Mouse (Mus musculus) MEL (cell line): ENCODE measurements at regions not wholly inside any gene's neighbourhood (a gene's known extent, or its start where the extent isn't known, plus 50 kb on each side); places are given as distances from the start of the nearest gene placed in this dataset.

Experiments used
- DNase-seq: peaks from one replicate; pipeline ENCODE4 v3.0.0; 2011; ENCODE audit warnings: low read depth, low spot score
- H3K27ac ChIP-seq: 2 replicates; pipeline ENCODE4 v1.5.1; 2012; ENCODE audit warnings: low read depth, mild to moderate bottlenecking, control low read depth, low read length, moderate library complexity; ENCODE audit not compliant: control insufficient read depth
- H3K27me3 ChIP-seq, 2 experiments: fragments of 150-350 bp in 1 of 2; sonication (generic) in 1 of 2; 2 replicates each; pipeline ENCODE4 v1.6.1; 2012; ENCODE audit warnings: low read length in 2 of 2, mild to moderate bottlenecking in 2 of 2, improper control_type of control experiment in 1 of 2, moderate library complexity in 1 of 2; ENCODE audit not compliant: insufficient read depth in 2 of 2, control insufficient read depth in 1 of 2
- H3K36me3 ChIP-seq, 2 experiments: 2 replicates each; pipeline ENCODE4 v1.6.1; 2012 to 2014; ENCODE audit warnings: low read length in 2 of 2, improper control_type of control experiment in 1 of 2, inconsistent platforms in 1 of 2, mild to moderate bottlenecking in 1 of 2; ENCODE audit not compliant: insufficient read depth in 2 of 2, control insufficient read depth in 1 of 2
- H3K4me1 ChIP-seq, 2 experiments: fragments of 150-350 bp in 1 of 2; sonication (generic) in 1 of 2; 2 replicates each; pipeline ENCODE4 v1.6.1; 2012; ENCODE audit warnings: low read length in 2 of 2, improper control_type of control experiment in 1 of 2, mild to moderate bottlenecking in 1 of 2; ENCODE audit not compliant: insufficient read depth in 2 of 2, control insufficient read depth in 1 of 2
- H3K4me3 ChIP-seq, 2 experiments: fragments of 150-350 bp in 1 of 2; sonication (generic) in 1 of 2; 2 replicates each; pipeline ENCODE4 v1.5.1; 2012; ENCODE audit warnings: low read depth in 2 of 2, low read length in 2 of 2, mild to moderate bottlenecking in 2 of 2, moderate library complexity in 2 of 2, control low read depth in 1 of 2, improper control_type of control experiment in 1 of 2; ENCODE audit not compliant: control insufficient read depth in 1 of 2, insufficient read depth in 1 of 2
- H3K79me2 ChIP-seq: 2 replicates; pipeline ENCODE4 v1.6.1; 2012; ENCODE audit warnings: mild to moderate bottlenecking, low read length, moderate library complexity; ENCODE audit not compliant: control insufficient read depth, poor library complexity, insufficient read depth
- H3K9ac ChIP-seq: 2 replicates; pipeline ENCODE4 v1.6.1; 2012; ENCODE audit warnings: low read depth, mild to moderate bottlenecking, control low read depth, low read length, moderate library complexity; ENCODE audit not compliant: control insufficient read depth, poor library complexity, severe bottlenecking
- H3K9me3 ChIP-seq: fragments of 150-350 bp; sonication (generic); replicated peaks from 2 replicates; pipeline ENCODE4 v1.6.1; 2012; ENCODE audit warnings: mild to moderate bottlenecking, low read length, improper control_type of control experiment, moderate library complexity; ENCODE audit not compliant: insufficient read depth
- CHD1 ChIP-seq: IDR thresholded peaks from 2 replicates; pipeline ENCODE4 v1.6.1; 2012; ENCODE audit warnings: low read depth, mild to moderate bottlenecking, inconsistent platforms, low read length, improper control_type of control experiment
- CHD2 ChIP-seq: IDR thresholded peaks from 2 replicates; pipeline ENCODE4 v1.6.1; 2011; ENCODE audit warnings: low read length, improper control_type of control experiment
- CTCF ChIP-seq, 3 experiments: IDR thresholded peaks in 2 of 3; conservative IDR thresholded peaks in 1 of 3; 2 replicates each; pipeline ENCODE4 v1.5.1; 2011 to 2012; ENCODE audit warnings: low read length in 3 of 3, low read depth in 2 of 3, mild to moderate bottlenecking in 2 of 3, improper control_type of control experiment in 1 of 3, inconsistent platforms in 1 of 3, mixed read lengths in 1 of 3, moderate library complexity in 1 of 3; ENCODE audit not compliant: control insufficient read depth in 1 of 3, insufficient read depth in 1 of 3, poor library complexity in 1 of 3, severe bottlenecking in 1 of 3
- E2F4 ChIP-seq: IDR thresholded peaks from 2 replicates; pipeline ENCODE4 v1.6.1; 2011; ENCODE audit warnings: low read depth, low read length, improper control_type of control experiment, borderline replicate concordance
- ELF1 ChIP-seq: IDR thresholded peaks from 2 replicates; pipeline ENCODE4 v1.6.1; 2014; ENCODE audit warnings: low read depth, mild to moderate bottlenecking, inconsistent platforms, low read length, improper control_type of control experiment, moderate library complexity
- GABPA ChIP-seq: IDR thresholded peaks from 2 replicates; pipeline ENCODE4 v1.6.1; 2012; ENCODE audit warnings: low read depth, mild to moderate bottlenecking, inconsistent platforms, low read length, improper control_type of control experiment, moderate library complexity
- HCFC1 ChIP-seq: IDR thresholded peaks from 2 replicates; pipeline ENCODE4 v1.6.1; 2012; ENCODE audit warnings: low read depth, mild to moderate bottlenecking, inconsistent platforms, low read length, improper control_type of control experiment, moderate library complexity
- MAFK ChIP-seq: IDR thresholded peaks from 2 replicates; pipeline ENCODE4 v1.6.1; 2011; ENCODE audit warnings: low read depth, mild to moderate bottlenecking, low read length, improper control_type of control experiment, borderline replicate concordance
- MAX ChIP-seq: IDR thresholded peaks from 2 replicates; pipeline ENCODE4 v1.6.1; 2011; ENCODE audit warnings: low read length, improper control_type of control experiment
- MAZ ChIP-seq: IDR thresholded peaks from 2 replicates; pipeline ENCODE4 v1.6.1; 2012; ENCODE audit warnings: low read depth, mild to moderate bottlenecking, inconsistent platforms, low read length, improper control_type of control experiment
- MXI1 ChIP-seq: IDR thresholded peaks from 2 replicates; pipeline ENCODE4 v1.6.1; 2011; ENCODE audit warnings: mild to moderate bottlenecking, low read depth, low read length, improper control_type of control experiment
- MYB ChIP-seq: IDR thresholded peaks from 2 replicates; pipeline ENCODE4 v1.6.1; 2011; ENCODE audit warnings: mild to moderate bottlenecking, low read depth, low read length, improper control_type of control experiment
- MYC ChIP-seq: IDR thresholded peaks from 2 replicates; pipeline ENCODE4 v1.6.1; 2011; ENCODE audit warnings: low read depth, mild to moderate bottlenecking, low read length, improper control_type of control experiment, moderate library complexity
- NELFE ChIP-seq: IDR thresholded peaks from 2 replicates; pipeline ENCODE4 v1.6.1; 2011; ENCODE audit warnings: low read depth, low read length, improper control_type of control experiment
- NRF1 ChIP-seq: IDR thresholded peaks from 2 replicates; pipeline ENCODE4 v1.6.1; 2014; ENCODE audit warnings: low read depth, mild to moderate bottlenecking, inconsistent platforms, low read length, improper control_type of control experiment, moderate library complexity; ENCODE audit not compliant: poor library complexity, insufficient read depth, severe bottlenecking
- POLR2A ChIP-seq, 2 experiments: IDR thresholded peaks; 2 replicates each; pipeline ENCODE4 v1.6.1; 2011 to 2012; ENCODE audit warnings: low read length in 2 of 2, mild to moderate bottlenecking in 2 of 2, control low read depth in 1 of 2, improper control_type of control experiment in 1 of 2, low read depth in 1 of 2, moderate library complexity in 1 of 2; ENCODE audit not compliant: control insufficient read depth in 1 of 2, insufficient read depth in 1 of 2, poor library complexity in 1 of 2
- POLR2AphosphoS5 ChIP-seq: IDR thresholded peaks from 2 replicates; pipeline ENCODE4 v1.6.1; 2012; ENCODE audit warnings: low read depth, borderline replicate concordance, mild to moderate bottlenecking, inconsistent platforms, low read length, moderate library complexity, mixed read lengths
- RAD21 ChIP-seq: IDR thresholded peaks from 2 replicates; pipeline ENCODE4 v1.6.1; 2011; ENCODE audit warnings: mild to moderate bottlenecking, low read depth, low read length, improper control_type of control experiment
- RCOR1 ChIP-seq: IDR thresholded peaks from 2 replicates; pipeline ENCODE4 v1.6.1; 2012; ENCODE audit warnings: low read depth, mild to moderate bottlenecking, inconsistent platforms, low read length, improper control_type of control experiment
- TAL1 ChIP-seq: IDR thresholded peaks from 2 replicates; pipeline ENCODE4 v1.6.1; 2012; ENCODE audit warnings: mild to moderate bottlenecking, inconsistent platforms, low read length, moderate library complexity, mixed read lengths
- TCF12 ChIP-seq: IDR thresholded peaks from 2 replicates; pipeline ENCODE4 v1.6.1; 2014; ENCODE audit warnings: low read depth, mild to moderate bottlenecking, inconsistent platforms, low read length, improper control_type of control experiment, moderate library complexity
- UBTF ChIP-seq: IDR thresholded peaks from 2 replicates; pipeline ENCODE4 v1.6.1; 2012; ENCODE audit warnings: low read depth, mild to moderate bottlenecking, inconsistent platforms, low read length, improper control_type of control experiment, moderate library complexity, borderline replicate concordance; ENCODE audit not compliant: insufficient read depth
- ZC3H11A ChIP-seq: IDR thresholded peaks from 2 replicates; pipeline ENCODE4 v1.6.1; 2012; ENCODE audit warnings: low read depth, mild to moderate bottlenecking, inconsistent platforms, low read length, improper control_type of control experiment
- ZKSCAN1 ChIP-seq: IDR thresholded peaks from 2 replicates; pipeline ENCODE4 v1.6.1; 2012; ENCODE audit warnings: low read depth, mild to moderate bottlenecking, inconsistent platforms, low read length, improper control_type of control experiment, moderate library complexity
- ZNF384 ChIP-seq: IDR thresholded peaks from 2 replicates; pipeline ENCODE4 v1.6.1; 2012; ENCODE audit warnings: low read depth, mild to moderate bottlenecking, inconsistent platforms, low read length, improper control_type of control experiment

DNA sequence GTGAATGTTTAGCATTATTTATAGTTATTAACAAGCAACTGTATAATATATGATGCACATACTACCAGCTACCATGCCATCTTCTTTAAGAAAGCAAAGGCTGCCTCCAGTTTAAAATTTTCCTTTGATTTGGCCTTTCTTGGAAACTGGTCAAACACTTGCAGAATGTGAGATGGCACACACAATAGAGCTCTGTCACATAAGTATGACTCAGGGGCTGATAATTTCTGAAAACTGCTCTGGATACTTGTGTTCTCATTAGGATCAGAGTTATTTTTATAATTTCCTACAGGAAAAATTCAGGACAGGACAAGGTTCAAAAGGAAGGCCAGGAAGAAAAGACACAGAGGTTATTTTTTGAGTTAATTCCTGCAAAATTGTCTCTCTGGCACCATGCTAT, 552.4 kb upstream of the Adamts5 start:
- Histone ChIP-seq H3K27ac (no peak overlapping the region), H3K4me1 (no peaks in the 10 kb centered on the region), H3K79me2 (no peaks in the 10 kb centered on the region), H3K9ac (no peak overlapping the region), H3K4me3 (no peak overlapping the region), H3K9me3 (no peaks in the 10 kb centered on the region), H3K36me3 (no peaks in the 10 kb centered on the region), H3K27me3 (no peaks in the 10 kb centered on the region)
- TF ChIP-seq ZC3H11A (no peak), CHD1 (no peak), NRF1 (no peak), ZKSCAN1 (no peak), ZNF384 (no peak), POLR2AphosphoS5 (no peak), GABPA (no peak), RAD21 (no peak), CTCF (IDR thresholded peaks at IDR 0.05 in 2 of 3, conservative IDR thresholded peaks at IDR 0.05 in 1 of 3; ENCODE audit: control insufficient read depth in 1 of 3, insufficient read depth in 1 of 3, low read depth in 2 of 3, low read length in 3 of 3, poor library complexity in 1 of 3, severe bottlenecking in 1 of 3) (no peak), NELFE (no peak), MAZ (no peak), UBTF (no peak), TCF12 (no peak), MXI1 (no peak), HCFC1 (no peak), CHD2 (no peak), MAX (no peak), MAFK (no peak), MYB (no peak), ELF1 (no peak)
- DNase-seq = no peak

DNA sequence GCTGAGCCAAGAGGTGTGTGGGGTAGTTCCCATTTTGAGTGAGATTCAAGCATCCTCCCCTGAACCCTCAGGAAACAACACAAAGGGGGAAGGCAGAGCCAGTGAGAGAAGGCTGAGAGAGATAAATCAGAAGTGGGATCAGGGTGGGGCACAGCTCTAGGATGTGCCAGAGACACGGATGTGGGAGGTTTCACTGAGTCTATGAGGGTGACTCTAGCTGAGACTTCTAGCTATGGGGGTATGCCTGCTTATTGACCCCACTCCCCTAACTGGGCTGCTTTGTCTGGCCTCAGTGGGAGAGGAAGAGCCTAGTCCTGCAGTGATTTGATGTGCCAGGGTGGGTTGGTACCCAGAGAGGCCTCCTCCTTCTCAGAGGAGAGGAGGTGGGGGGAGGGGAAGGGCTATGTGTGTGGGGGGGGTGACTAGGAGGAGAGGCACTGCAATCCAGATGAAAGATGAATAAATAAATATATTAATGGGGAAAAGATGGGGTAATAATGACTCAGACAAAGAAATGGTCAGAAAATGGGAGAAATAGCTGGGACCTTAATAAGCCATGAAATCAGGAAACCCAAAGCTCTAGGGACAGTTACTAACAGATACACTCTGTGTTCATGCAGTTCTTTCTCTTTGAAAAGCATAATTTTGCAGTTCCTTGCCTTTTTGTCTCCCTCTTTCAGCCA, 547.0 kb upstream of the Adamts5 start:
- Histone ChIP-seq H3K4me3 (no peak overlapping the region), H3K36me3 (no peaks in the 10 kb centered on the region), H3K9me3 (no peaks in the 10 kb centered on the region), H3K79me2 (no peaks in the 10 kb centered on the region), H3K27ac (no peak overlapping the region)
- no peak for DNase-seq
- TF ChIP-seq CHD2 = no peak
- TF ChIP-seq RCOR1 = no peak
- no peak for TF ChIP-seq RAD21
- TF ChIP-seq TAL1 = no peak
- TF ChIP-seq E2F4 = no peak
- TF ChIP-seq TCF12 = no peak
- TF ChIP-seq POLR2AphosphoS5 = no peak
- no peak for TF ChIP-seq MYB
- TF ChIP-seq NRF1 = no peak
- no peak for TF ChIP-seq POLR2A (IDR thresholded peaks at IDR 0.05; ENCODE audit: control insufficient read depth in 1 of 2, insufficient read depth in 1 of 2, low read depth in 1 of 2, low read length in 2 of 2, poor library complexity in 1 of 2)
- no peak for TF ChIP-seq ZKSCAN1
- TF ChIP-seq MYC = no peak
- TF ChIP-seq, all 39 proteins: peak for 0
- H3K9ac ChIP-seq = no peak overlapping the region
- H3K27me3 ChIP-seq = no peaks in the 10 kb centered on the region
- H3K4me1 ChIP-seq = no peaks in the 10 kb centered on the region
